Mouse (Mus musculus): ENCODE data around the gene Spx. TPM values are rescaled to one million over a fixed set of nuclear protein-coding genes. Genes with fewer than 3 reads are reported as not detected.

Gene Spx
- polyA plus RNA-seq, 1 experiment from 2014 or later: 0.49 TPM

DNA sequence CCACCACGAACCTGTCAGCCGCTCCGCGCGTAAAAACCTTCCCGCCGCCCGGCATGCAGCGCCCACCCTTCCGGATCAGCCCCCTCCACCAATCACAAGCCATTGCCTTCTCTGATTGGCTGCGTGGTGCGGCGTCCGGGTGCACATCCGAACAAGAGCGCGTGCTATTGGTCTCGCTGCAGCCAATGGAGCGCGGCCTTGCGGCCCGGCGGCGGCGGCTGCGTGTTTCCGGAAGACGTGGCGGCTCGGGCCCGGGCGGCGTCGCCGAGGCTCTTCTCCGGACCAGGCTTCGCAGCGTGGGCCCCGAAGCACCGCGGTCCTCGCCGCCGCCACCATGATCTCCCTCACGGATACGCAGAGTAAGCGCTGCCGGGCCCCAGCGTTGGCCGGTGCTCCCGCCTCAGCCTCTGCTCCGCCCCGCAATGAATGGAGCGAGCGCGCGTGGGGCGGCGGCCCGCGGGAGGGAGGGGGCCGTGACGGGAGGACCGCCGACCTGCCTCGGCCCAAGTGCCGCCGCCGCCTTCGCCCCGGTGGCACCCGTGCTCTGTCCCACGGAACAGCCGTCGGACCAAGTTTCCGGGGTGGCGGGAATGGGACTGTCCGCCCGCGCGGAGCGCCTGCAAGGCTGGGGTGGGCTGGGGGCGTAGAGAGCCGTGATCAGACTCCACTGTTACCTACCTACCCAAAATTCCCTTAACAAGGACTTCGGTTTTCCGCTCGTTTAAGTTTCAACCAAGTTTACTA is 26.1 kb upstream of the Spx start, which contains the start of the genes Recql and Golt1b:
Gene Recql, minus strand, starts transcription at position 77 of the 744 bp plus-strand sequence.
Gene Golt1b, plus strand, starts transcription at position 211 of the 744 bp plus-strand sequence.
- Histone ChIP-seq H3K4me1 (replicated peaks; ENCODE audit: control insufficient read depth, insufficient read depth) (peaks cover 6% of the 10 kb centered on the region; the same call in 1 of the 2 replicates), H3K27me3 (ENCODE audit: control insufficient read depth, insufficient read depth, low read length) (no peaks in the 10 kb centered on the region), H3K36me3 (ENCODE audit: control insufficient read depth, insufficient read depth, low read length) (no peaks in the 10 kb centered on the region), H3K4me3 (ENCODE audit: low read depth, low read length) (peak within 1 kb of the TSS; percentile 96), H3K27ac (replicated peaks) (peak within 1 kb of the TSS; percentile 72), H3K4me2 (replicated peaks; ENCODE audit: low read depth) (peak within 1 kb of the TSS; percentile 80), H3K9me3 (ENCODE audit: control insufficient read depth, low read length) (no peaks in the 10 kb centered on the region), H3K9ac (ENCODE audit: low read length) (peak within 1 kb of the TSS; percentile 93)
- ATAC-seq (ENCODE audit: low FRiP score, low TSS enrichment) (peak; percentile 100), DNase-seq (ENCODE audit: low spot score) (peak; percentile 97)
- WGBS: under 1% methylated on average over 65 of the region's 87 CpGs
- TF ChIP-seq CTCF (IDR thresholded peaks at IDR 0.05; ENCODE audit: low read depth) (no peak), EP300 (optimal IDR thresholded peaks at IDR 0.05) (peak; percentile 92)

- Histone ChIP-seq H3K4me2 (replicated peaks; ENCODE audit: low read depth) (peak overlapping the region; percentile 80), H3K9me3 (ENCODE audit: control insufficient read depth, low read length) (no peaks in the 10 kb centered on the region), H3K36me3 (ENCODE audit: control insufficient read depth, insufficient read depth, low read length) (no peaks in the 10 kb centered on the region), H3K4me3 (ENCODE audit: low read depth, low read length) (peak overlapping the region; percentile 96), H3K9ac (ENCODE audit: low read length) (peak overlapping the region; percentile 93), H3K27me3 (ENCODE audit: control insufficient read depth, insufficient read depth, low read length) (no peaks in the 10 kb centered on the region), H3K4me1 (replicated peaks; ENCODE audit: control insufficient read depth, insufficient read depth) (peaks cover 6% of the 10 kb centered on the region; the same call in 1 of the 2 replicates), H3K27ac (replicated peaks) (no peak overlapping the region; the same call in 1 of the 2 replicates)
- WGBS: 10% methylated on average over 8 of the region's 8 CpGs
- ATAC-seq (ENCODE audit: low FRiP score, low TSS enrichment): no peak
- TF ChIP-seq CTCF (IDR thresholded peaks at IDR 0.05; ENCODE audit: low read depth) (no peak), EP300 (optimal IDR thresholded peaks at IDR 0.05) (no peak)
- DNase-seq (ENCODE audit: low spot score): no peak
Observed at GRCm38 (mm10) chr6:142387755-142388271, 25.4 kb upstream of the Spx start.

GRCm38 (mm10) chr6:142389101-142389500 is 24.1 kb upstream of the Spx start:
- 65% methylated on average over 2 of the region's 2 CpGs for WGBS
- Histone ChIP-seq H3K4me1 (replicated peaks; ENCODE audit: control insufficient read depth, insufficient read depth) (peaks cover 6% of the 10 kb centered on the region; the same call in 1 of the 2 replicates), H3K36me3 (ENCODE audit: control insufficient read depth, insufficient read depth, low read length) (0 out of 2 replicates have a peak, but pooled peaks cover 3% of the 10 kb centered on the region), H3K27ac (replicated peaks) (no peak overlapping the region; the same call in 1 of the 2 replicates), H3K27me3 (ENCODE audit: control insufficient read depth, insufficient read depth, low read length) (no peaks in the 10 kb centered on the region), H3K9me3 (ENCODE audit: control insufficient read depth, low read length) (no peaks in the 10 kb centered on the region), H3K4me2 (replicated peaks; ENCODE audit: low read depth) (no peak overlapping the region), H3K9ac (ENCODE audit: low read length) (no peak overlapping the region), H3K4me3 (ENCODE audit: low read depth, low read length) (no peak overlapping the region)
- TF ChIP-seq CTCF (IDR thresholded peaks at IDR 0.05; ENCODE audit: low read depth): no peak
- no peak for TF ChIP-seq EP300 (optimal IDR thresholded peaks at IDR 0.05)
- no peak for DNase-seq (ENCODE audit: low spot score)
- ATAC-seq (ENCODE audit: low FRiP score, low TSS enrichment): no peak

GRCm38 (mm10) chr6:142392312-142392711 is 20.9 kb upstream of the Spx start:
- WGBS: 74% methylated on average over 5 of the region's 5 CpGs
- Histone ChIP-seq H3K27ac (replicated peaks) (no peak overlapping the region), H3K4me2 (replicated peaks; ENCODE audit: low read depth) (no peak overlapping the region), H3K36me3 (ENCODE audit: control insufficient read depth, insufficient read depth, low read length) (peaks cover 3% of the 10 kb centered on the region; the same call in 1 of the 2 replicates), H3K4me3 (ENCODE audit: low read depth, low read length) (no peak overlapping the region), H3K27me3 (ENCODE audit: control insufficient read depth, insufficient read depth, low read length) (no peaks in the 10 kb centered on the region), H3K9me3 (ENCODE audit: control insufficient read depth, low read length) (no peaks in the 10 kb centered on the region), H3K4me1 (replicated peaks; ENCODE audit: control insufficient read depth, insufficient read depth) (peaks cover 4% of the 10 kb centered on the region; the same call in 1 of the 2 replicates), H3K9ac (ENCODE audit: low read length) (no peak overlapping the region)
- DNase-seq (ENCODE audit: low spot score) (no peak), ATAC-seq (ENCODE audit: low FRiP score, low TSS enrichment) (no peak)
- TF ChIP-seq CTCF (IDR thresholded peaks at IDR 0.05; ENCODE audit: low read depth): no peak
- no peak for TF ChIP-seq EP300 (optimal IDR thresholded peaks at IDR 0.05)

DNA sequence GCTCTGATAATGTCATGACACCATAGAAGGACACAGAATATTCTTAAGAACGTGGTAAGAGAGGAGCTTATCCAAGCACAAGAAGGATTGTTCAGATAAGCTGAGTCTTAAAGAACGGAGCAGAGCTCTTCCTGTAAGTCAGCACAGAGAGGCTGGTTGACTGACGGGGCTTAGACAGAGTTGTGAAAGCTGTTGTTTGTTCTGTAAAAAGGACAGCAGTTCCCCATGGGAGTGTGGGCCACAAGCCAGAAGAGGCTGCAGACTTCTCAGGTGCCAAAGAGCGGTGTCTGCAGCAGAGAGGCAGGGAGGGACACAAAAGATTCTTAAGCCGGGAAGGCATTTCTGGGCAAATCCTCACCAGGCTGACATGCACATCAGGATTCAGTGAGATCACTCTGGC is 18.6 kb upstream of the Spx start:
- Histone ChIP-seq H3K9me3 (ENCODE audit: control insufficient read depth, low read length) (no peaks in the 10 kb centered on the region), H3K36me3 (ENCODE audit: control insufficient read depth, insufficient read depth, low read length) (peaks cover 3% of the 10 kb centered on the region; the same call in 1 of the 2 replicates), H3K4me2 (replicated peaks; ENCODE audit: low read depth) (no peak overlapping the region), H3K27me3 (ENCODE audit: control insufficient read depth, insufficient read depth, low read length) (no peaks in the 10 kb centered on the region), H3K4me3 (ENCODE audit: low read depth, low read length) (no peak overlapping the region), H3K4me1 (replicated peaks; ENCODE audit: control insufficient read depth, insufficient read depth) (no peaks in the 10 kb centered on the region), H3K9ac (ENCODE audit: low read length) (no peak overlapping the region), H3K27ac (replicated peaks) (no peak overlapping the region)
- TF ChIP-seq EP300 (optimal IDR thresholded peaks at IDR 0.05) (no peak), CTCF (IDR thresholded peaks at IDR 0.05; ENCODE audit: low read depth) (no peak)
- ATAC-seq (ENCODE audit: low FRiP score, low TSS enrichment) (no peak), DNase-seq (ENCODE audit: low spot score) (no peak)
- 70% methylated on average over 5 of the region's 5 CpGs for WGBS

DNA sequence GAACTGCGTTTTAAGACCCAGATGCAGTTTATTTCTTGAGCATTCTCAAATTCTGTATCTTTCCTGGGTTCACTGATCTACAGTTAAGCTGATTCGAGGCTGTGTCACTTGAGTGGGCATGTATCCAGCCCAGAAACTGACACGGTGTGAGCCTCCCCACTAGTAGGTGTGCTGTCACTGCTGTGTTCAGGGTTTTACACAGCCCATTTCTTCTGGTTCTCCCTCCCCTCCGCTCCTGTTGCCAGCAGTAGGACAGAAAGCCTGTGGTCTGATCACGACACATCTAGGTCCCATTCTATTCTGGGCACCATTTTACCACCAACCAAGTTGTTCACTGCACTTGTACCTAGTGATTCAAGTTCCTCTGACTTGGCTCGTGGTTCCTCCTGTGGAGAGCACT is 17.5 kb upstream of the Spx start:
- WGBS: 92% methylated on average over 6 of the region's 6 CpGs
- Histone ChIP-seq H3K9me3 (ENCODE audit: control insufficient read depth, low read length) (no peaks in the 10 kb centered on the region), H3K36me3 (ENCODE audit: control insufficient read depth, insufficient read depth, low read length) (peaks cover 8% of the 10 kb centered on the region)

More for the DNA sequence above, 17.5 kb upstream of the Spx start:
- H3K4me3 ChIP-seq (ENCODE audit: low read depth, low read length): no peak overlapping the region
- no peak for ATAC-seq (ENCODE audit: low FRiP score, low TSS enrichment)
- no peaks in the 10 kb centered on the region for H3K4me1 ChIP-seq (replicated peaks; ENCODE audit: control insufficient read depth, insufficient read depth)
- TF ChIP-seq CTCF (IDR thresholded peaks at IDR 0.05; ENCODE audit: low read depth): no peak
- no peak for TF ChIP-seq EP300 (optimal IDR thresholded peaks at IDR 0.05)
- no peaks in the 10 kb centered on the region for H3K27me3 ChIP-seq (ENCODE audit: control insufficient read depth, insufficient read depth, low read length)
- no peak overlapping the region for H3K4me2 ChIP-seq (replicated peaks; ENCODE audit: low read depth)
- H3K27ac ChIP-seq (replicated peaks): no peak overlapping the region
- no peak for DNase-seq (ENCODE audit: low spot score)
- no peak overlapping the region for H3K9ac ChIP-seq (ENCODE audit: low read length)

Data from stomach, postnatal 0 days (tissue).